Comparison of ENCODE assay signal across 8 mouse cellular contexts in the genomic region with DNA sequence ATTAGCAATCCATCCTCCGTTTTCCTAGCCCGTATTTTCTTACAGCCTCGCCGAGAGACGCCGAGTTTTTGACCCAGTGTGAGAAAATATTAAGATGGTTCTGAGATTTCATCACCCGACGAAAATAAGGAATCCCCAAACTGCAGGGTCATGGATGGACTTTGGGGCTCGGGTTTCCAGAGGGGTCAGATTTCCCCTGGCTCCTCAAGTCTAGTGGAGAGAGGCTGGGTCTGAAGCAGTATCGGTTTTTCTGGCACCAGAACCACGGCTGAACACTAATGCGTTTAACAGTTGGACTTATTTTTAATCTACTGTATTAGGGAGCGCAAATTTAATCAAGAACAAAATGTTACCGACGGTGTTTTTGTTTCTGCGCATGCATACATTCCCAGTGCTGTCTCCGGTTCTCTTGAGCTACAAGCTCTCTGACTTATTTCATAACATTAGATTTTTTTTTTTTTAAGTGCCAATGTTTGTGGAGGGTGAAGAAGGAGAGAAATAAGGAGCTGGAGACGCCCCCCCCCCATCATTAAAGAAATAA.
DNase-seq lines count a peak whose midpoint lies in the region; ATAC-seq and TF ChIP-seq lines count a peak whose summit lies in the region.

No protein-coding gene starts in this region.

- H3K4me3 ChIP-seq in hindbrain, embryonic 13.5 days: no peak overlapping the region
- H3K4me3 ChIP-seq in hindbrain, embryonic 12.5 days: no peak overlapping the region
- H3K4me3 ChIP-seq in kidney, adult 2 months (ENCODE audit: insufficient read depth, low read depth, low read length): no peak overlapping the region

- no peak overlapping the region for H3K4me2 ChIP-seq in hindbrain, embryonic 13.5 days
- H3K4me2 ChIP-seq in hindbrain, embryonic 12.5 days (replicated peaks): no peak overlapping the region

- TF ChIP-seq CTCF in kidney, adult 2 months (conservative IDR thresholded peaks at IDR 0.05; ENCODE audit: insufficient read depth, insufficient read length, low read depth, low read length): no peak

- 77% methylated on average over 18 of the region's 18 CpGs for WGBS in hindbrain, embryonic 13.5 days
- WGBS in hindbrain, embryonic 12.5 days: 65% methylated on average over 18 of the region's 18 CpGs
- WGBS in kidney, adult 2 months: 23% methylated on average over 18 of the region's 18 CpGs

- 0 out of 2 replicates have a peak overlapping the region, but pooled peaks have one; percentile 3 for H3K27ac ChIP-seq in hindbrain, embryonic 13.5 days
- no peak overlapping the region for H3K27ac ChIP-seq in hindbrain, embryonic 12.5 days
- peak overlapping the region; percentile 49 for H3K27ac ChIP-seq in kidney, adult 2 months (ENCODE audit: insufficient read depth, low read depth, low read length)

- peaks cover 20% of the 10 kb centered on the region for H3K4me1 ChIP-seq in hindbrain, embryonic 13.5 days (replicated peaks)
- H3K4me1 ChIP-seq in hindbrain, embryonic 12.5 days: peaks cover 16% of the 10 kb centered on the region
- peaks cover 16% of the 10 kb centered on the region for H3K4me1 ChIP-seq in kidney, adult 2 months (ENCODE audit: control insufficient read depth, insufficient read depth, low read length)

- no peak overlapping the region for H3K9ac ChIP-seq in hindbrain, embryonic 13.5 days
- H3K9ac ChIP-seq in hindbrain, embryonic 12.5 days: no peak overlapping the region

- no peaks in the 10 kb centered on the region for H3K36me3 ChIP-seq in hindbrain, embryonic 13.5 days
- H3K36me3 ChIP-seq in hindbrain, embryonic 12.5 days: no peaks in the 10 kb centered on the region
- H3K36me3 ChIP-seq in kidney, adult 2 months (ENCODE audit: control insufficient read depth, insufficient read depth, low read length): no peaks in the 10 kb centered on the region

- no peaks in the 10 kb centered on the region for H3K9me3 ChIP-seq in hindbrain, embryonic 13.5 days
- no peaks in the 10 kb centered on the region for H3K9me3 ChIP-seq in hindbrain, embryonic 12.5 days (replicated peaks)

- no peak for TF ChIP-seq POLR2A in kidney, adult 2 months (IDR thresholded peaks at IDR 0.05; ENCODE audit: low read depth, low read length)

- ATAC-seq in hindbrain, embryonic 13.5 days (ENCODE audit: low FRiP score): no peak
- ATAC-seq in hindbrain, embryonic 12.5 days (ENCODE audit: low FRiP score): no peak

- no peaks in the 10 kb centered on the region for H3K27me3 ChIP-seq in hindbrain, embryonic 13.5 days
- H3K27me3 ChIP-seq in hindbrain, embryonic 12.5 days: no peaks in the 10 kb centered on the region
- H3K27me3 ChIP-seq in kidney, adult 2 months (replicated peaks; ENCODE audit: control insufficient read depth, insufficient read depth, low read length): no peaks in the 10 kb centered on the region

- DNase-seq in fibroblast of lung, adult 2 months (ENCODE audit: low read depth): peak; percentile 29
- peak; percentile 45 for DNase-seq in kidney, adult 2 months
- peak; percentile 32 for DNase-seq in mesoderm, embryonic 11.5 days (ENCODE audit: low read depth, low spot score)
- DNase-seq in cerebellum, adult 8-10 months: no peak
- DNase-seq in ovary, postnatal 14 days (ENCODE audit: low spot score): no peak
- DNase-seq in frontal cortex, postnatal 36 days (ENCODE audit: low spot score in 2 of 2): no peak

Comparison
In these comparisons a context has a peak if more than half of its experiments do, and no peak if none do; other contexts are left out.
1. DNase-seq: peak in fibroblast of lung, adult 2 months (single experiment), kidney, adult 2 months (single experiment) and mesoderm, embryonic 11.5 days (single experiment); none in cerebellum, adult 8-10 months (single experiment), ovary, postnatal 14 days (single experiment) and frontal cortex, postnatal 36 days (0 of 2).